Mouse (Mus musculus) cerebellum, postnatal 36 days (tissue): ENCODE measurements around the gene Rpl10a.

Source experiments
- DNase-seq, 2 experiments: peaks; one replicate each; pipeline ENCODE4 v3.0.0; 2021 to 2022; ENCODE audit warnings: mixed read lengths in 2 of 2

Gene Rpl10a

DNA sequence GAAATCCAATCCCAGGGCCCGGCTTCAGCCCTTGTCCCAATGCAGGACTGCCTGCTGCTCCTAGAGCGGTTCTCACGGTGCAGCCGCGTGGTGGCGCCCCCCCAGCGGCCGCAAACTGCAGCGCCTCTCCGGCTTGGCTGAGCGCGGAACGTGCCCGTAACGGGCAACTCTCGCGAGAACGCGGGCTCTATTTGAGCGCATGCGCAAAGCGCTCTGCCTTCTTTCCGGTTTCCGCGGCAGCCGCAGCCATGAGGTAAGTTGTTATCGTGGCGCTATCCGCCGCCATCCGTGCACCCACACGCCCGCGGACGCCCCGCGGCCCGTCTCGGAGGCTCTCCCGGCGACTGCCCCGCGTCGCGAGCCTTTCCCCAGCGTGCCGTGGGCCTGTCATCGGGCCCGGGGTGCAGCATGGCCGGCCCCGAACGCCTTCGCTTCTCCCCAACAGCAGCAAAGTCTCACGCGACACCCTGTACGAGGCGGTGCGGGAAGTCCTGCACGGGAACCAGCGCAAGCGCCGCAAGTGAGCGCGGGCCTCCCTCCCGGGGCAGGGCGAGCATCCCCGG is at the start of gene Rpl10a:
Gene Rpl10a, plus strand, starts transcription at position 106 of the 563 bp plus-strand sequence.
- peak; percentile 98 to 99 for DNase-seq

DNA sequence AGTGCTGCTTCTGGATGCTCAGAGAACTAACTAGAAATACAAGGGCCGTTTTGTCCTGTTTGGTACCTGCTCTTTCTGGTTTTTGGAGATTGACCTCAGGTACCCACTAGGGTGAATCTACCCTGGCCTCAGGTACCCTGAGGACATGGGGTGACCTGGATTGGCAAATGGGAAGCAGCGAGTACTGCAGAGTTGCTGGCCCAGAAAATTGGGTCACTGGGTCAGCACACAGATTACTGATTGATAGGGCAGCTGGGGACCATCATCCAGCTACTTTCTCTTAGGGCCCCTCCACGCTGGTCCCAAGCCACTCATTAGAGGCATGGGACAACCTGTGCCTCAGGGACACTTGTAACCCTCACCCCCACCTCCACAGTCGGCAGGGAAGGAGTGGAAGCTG is 49.0 kb upstream of the Rpl10a start:
- DNase-seq, result no peak

DNA sequence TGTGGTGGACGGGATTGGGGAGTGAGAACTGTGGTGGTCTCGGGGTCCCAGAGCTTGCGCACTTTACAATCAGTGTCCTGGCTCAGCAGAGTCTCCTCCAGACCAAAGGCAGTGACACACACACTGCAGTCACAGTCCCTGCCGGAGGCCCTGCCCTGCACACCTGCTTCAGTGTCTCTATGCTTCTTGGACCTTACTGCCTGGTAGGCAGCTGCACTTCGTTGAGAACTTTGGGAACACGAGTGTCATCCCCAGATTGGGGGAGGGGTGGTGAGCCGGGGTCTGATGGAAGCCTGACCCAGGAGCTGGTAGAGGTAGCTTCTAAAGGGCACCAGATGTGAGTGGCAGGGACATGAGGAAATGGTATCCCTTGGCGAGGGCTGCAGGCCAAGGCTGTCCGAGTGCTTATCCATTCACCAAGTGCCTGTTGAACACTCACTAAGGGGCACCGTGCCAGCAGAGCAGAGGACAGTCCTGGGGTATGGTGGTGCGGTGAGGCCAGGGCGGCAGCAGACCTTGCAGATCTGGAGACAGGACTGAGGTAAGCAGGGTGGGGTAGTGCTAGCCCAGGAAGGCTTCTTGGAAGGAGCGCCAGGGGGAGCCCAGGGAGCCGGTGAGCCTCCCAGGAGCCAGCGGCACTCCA is 48.4 kb upstream of the Rpl10a start:
- peak; percentile 26 to 31 for DNase-seq

DNA sequence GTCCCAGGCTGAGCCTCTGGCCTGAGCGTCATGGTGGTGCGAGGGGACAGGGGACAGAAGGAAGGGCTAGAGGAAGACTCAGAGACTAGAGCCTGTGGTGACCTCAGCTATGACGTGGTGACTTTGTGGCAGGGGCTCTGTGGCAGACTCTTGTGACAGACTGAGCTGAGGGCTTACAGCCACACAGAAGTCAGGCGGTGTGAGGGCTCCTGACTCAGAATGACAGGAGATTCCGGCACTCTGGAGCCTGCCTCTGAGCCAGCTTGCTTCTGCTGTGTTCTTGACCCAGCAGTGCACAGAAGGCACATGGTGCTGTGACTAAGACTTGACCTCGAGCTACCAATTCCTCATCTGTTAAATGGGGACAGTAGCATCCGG is 47.9 kb upstream of the Rpl10a start:
- no peak for DNase-seq

DNA sequence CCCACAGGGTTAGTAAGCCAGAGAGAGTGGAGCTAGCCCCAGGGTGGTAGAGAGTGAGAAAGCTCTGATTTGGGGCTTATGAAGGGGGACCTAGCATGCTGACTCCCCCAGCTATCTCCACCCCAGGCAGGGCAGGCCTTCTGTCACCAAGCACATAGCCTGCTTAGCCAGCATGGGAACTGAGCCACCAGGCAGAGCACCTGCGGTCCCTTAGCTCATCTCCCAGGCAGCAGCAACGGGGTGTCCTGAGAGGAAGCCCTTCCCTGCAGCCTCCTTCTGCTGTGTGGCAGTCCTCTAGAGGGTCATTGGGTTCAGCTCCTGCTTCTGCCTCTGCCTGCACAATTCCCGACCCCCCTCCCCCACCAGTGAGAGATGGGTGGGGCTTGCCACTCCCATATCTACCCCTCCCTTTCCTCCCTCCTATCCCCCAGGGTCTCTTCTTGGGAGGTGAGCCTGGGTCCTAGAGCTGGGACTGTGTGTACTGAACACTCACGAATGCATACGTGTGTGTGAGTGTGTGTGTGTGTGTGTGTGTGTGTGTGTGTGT is 47.4 kb upstream of the Rpl10a start:
- DNase-seq, result no peak

DNA sequence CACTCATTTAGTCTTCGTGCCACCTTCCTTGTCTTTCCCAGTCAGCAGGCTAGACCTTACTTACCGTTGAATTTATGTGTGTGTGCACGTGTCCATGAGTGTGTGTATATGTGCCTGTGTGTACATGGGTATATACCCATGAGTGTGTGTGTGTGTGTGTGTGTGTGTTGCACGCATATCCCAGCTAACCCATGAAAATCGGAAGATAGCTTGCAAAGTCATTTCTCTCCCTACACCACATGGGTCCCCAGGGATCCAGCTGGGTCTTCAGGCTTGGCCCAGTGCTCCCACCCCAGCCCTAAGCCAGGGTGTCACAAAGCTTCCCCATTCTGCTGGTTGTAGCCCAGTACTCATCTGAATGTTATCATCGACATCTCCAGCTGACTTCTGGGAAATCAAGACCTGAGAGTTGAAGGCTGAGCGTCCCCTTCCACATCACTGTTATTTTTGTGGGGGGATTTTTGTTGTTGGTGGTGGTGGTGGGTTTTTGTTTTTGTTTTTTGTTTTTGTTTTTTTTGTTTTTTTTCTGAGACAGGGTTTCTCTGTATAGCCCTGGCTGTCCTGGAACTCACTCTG is 46.3 kb upstream of the Rpl10a start:
- DNase-seq, result no peak

DNA sequence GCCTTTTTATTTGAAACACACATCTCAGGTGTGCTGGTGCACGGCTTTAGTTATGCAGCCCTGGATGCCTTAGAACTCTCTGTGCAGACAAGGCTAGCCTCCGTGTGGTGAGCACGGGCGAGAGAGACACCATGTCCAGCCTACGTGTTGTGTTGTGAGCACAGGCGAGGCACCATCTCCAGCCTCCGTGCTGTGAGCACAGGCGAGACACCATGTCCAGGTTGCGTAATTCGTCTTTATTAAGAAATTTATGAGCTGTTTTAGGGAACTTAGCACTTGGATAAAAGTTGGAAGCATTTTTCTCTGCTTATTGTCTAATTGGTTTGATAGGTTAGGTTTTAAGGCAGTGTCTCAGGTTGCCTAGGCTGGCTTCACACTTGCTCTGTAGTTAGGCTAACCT is 45.1 kb upstream of the Rpl10a start:
- no peak for DNase-seq

DNA sequence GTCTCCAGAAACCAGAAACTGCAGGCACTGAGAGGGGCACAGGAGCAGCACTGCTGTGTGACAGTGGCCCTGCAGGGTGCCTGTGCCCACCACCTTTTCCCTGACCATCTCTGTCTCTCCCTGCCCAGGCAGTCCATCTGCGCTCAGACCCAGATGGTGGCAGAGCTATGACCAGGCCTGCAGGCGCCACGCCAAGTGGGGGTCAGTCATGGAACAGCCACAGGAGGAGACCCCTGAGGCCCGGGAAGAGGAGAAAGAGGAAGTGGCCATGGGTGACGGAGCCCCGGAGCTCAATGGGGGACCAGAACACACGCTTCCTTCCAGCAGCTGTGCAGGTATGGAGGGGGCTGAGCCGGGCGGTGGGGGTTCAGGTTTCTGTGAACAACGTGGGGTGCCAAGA is 42.1 kb upstream of the Rpl10a start:
- DNase-seq, result peak in 1 of 2 experiments; percentile 32

DNA sequence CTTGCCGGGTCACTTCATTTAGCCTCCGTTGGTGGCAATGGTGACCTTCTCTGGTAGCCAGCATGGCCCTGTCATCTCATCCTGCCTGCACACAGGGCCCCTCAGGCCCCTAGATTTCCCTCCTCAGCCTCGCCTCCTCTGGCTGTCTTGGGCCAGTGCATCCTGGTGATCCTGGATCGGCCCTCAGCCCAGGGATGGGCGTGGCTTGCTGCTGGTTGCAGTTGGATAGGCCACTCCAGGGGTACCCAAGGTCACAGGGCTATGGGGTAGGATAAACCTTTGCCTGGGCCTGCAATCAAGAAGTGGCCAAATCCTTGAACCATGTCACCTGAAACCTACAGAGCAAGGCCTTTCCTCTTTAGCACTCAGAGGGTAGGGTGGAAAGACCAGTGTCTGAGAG is 41.3 kb upstream of the Rpl10a start:
- no peak for DNase-seq

DNA sequence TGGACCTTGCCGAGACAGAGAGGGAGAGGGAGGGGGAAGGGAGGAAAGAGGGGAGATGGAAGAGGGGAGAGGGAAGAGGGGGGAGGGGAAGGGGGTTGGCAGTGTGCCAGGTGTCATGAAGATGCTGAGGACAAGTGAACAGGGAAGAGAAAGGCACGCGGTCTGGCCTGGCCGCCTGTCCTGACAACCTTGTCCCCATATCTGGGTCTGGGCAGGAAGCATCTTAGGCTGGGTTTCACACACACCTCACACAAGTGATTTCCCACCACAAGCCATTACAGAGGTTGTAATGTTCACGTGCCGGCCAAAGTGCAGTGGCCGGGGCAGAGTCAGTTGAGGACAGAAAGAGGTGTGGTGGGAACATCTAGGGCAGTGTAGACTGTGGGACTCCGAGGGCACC is 40.7 kb upstream of the Rpl10a start:
- no peak for DNase-seq

DNA sequence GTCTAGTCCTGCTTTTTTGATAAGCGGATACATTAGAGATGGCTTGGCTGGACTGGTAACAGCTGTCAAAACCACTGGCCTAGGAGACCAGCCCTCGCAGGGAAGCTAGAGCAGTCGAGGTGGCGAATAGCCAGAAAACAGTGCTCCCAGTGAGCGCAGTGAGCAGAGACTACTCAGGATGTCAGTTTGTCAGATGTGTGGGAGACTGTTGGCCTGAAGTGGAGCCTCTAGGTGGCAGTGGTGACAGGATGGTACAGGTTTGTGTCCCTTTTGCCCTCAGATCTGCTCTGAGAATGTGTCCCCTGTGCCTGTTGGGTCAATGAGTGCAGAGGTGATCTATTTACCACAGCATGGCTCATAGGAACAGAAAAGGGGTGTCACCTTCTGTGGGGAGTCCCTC is 40.3 kb upstream of the Rpl10a start:
- DNase-seq, result no peak

DNA sequence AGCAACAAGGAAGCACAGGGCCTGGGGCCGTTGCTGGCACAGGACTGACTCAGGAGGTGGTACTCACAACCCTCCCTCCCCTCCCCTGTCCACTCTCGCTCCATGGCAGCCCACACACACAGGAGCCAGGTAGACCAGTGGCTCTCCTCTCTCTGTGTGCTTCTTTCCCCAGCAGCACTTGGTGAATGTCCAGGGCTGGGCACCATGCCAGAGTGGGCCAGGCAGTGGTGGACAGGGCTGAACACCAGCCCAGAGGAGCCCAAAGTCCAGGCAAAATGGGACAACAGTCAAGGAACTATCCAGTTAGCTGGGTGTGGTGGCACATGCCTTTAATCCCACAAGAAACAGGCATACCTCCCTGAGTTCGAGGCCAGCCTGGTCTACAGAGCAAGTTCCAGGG is 38.0 kb upstream of the Rpl10a start:
- DNase-seq, result no peak

DNA sequence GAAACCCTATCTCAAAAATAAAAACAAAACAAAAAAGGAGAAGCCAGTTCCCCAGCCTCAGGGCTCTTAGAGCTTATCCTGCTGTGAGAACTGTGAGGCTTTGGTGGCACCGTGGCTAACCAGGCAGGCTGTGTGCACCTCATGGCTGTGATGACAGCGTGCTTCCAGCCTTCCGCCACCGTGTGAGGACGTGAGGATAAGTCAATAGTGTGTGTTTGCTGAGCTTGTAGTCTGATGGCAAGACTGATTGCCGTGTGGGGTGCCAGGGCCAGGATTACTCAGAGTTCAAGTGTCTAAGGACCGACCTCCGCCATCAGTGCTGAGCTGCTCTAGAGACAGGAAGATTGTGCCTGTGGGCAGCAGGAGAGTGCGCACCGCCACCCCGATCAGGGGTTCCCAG is 37.6 kb upstream of the Rpl10a start:
- no peak for DNase-seq

DNA sequence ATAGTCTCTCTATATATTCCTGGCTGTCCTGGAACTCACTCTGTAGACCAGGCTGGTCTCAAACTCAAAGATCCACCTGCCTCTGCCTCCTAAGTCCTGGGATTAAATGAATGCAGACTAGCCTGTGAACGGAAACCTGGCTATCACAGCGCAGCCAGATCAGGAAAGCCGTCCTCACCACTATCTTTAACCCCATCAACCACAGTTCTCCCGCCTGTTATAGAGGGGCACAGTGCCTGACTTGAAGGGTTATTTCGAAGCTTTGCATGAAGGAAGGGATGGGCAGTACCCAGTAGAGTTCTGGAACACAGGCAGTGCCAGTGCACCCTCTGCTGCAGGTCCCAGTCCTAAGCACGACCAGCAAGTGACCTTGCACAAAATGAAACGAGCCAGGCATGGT is 36.9 kb upstream of the Rpl10a start:
- DNase-seq, result no peak

DNA sequence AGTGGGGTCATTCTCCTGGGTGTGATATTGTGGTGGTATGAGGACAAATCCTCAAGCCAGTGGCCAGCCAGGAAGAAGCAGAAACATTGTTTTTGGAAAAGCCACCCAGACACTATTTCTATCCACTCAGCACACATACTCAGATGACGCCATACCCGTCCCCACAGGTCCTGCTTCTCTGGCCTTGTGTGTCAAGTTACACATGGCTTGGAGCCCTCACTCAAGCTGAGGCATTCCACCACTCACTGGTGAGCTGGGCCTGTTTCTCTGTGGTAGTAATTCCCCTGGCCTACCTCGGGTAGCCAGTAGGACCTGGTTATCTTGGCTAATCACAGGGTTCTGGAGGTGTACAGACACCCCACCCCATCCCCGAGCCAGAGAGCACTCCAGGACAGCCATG is 34.6 kb upstream of the Rpl10a start:
- DNase-seq, result no peak

DNA sequence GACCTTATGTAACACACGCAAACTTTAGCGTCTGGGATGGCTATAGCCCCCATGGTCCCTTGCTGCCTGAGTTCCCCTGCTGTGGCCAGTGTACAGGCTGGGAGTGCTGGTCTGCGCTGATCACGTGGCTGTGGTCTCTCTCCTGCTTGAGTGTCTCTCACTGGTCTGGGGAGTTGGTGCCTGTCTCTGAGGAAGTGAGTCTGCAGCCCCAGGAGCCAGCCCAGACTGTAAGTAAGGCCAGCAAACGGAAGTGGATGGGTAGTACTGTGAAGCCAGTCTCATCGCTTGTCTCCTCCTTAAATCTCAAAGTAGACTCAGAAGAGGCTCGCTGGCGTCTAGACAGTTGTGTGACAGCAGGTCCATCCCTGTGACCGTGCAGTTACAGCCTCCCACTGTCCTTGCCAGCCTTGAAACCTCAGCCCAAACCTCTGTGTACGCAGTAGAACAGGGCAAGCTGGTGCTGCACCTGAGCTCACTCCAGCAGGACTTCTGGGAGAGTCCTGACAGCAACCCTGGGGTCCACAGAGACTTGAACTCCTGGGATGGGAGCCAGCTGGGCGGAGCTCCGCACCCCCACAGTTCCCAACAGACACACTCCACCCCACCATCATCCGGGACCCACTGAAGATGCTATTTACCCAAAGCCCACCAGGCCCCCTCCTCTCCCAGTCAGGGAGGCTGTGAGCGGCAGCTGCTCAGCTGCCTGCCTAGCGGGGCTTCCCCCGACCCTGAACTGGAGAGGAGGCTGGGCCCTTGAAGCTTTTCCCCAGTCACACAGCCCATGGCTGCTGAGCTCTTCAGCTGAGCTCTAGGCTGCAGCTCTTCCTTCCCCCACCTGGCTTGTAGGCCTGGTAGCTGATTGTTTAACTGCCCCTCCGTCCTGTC is 33.6 kb upstream of the Rpl10a start:
- no peak for DNase-seq

DNA sequence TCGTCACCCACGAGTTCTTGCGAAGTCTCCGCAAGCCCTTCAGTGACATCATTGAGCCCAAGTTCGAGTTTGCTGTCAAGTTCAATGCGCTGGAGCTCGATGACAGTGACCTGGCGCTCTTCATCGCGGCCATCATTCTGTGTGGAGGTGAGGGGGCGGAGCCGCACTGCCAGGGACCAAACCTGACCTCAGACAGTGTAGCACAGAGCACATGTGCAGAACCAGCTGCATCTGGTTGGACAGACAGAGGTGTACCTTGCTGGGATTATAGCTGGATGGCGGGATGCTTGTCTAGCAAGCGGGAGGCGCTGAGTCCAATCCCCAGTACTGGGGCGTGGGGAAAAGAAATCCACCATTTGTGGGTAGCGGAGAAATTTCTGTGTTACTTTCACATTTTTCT is 29.4 kb upstream of the Rpl10a start:
- no peak for DNase-seq

DNA sequence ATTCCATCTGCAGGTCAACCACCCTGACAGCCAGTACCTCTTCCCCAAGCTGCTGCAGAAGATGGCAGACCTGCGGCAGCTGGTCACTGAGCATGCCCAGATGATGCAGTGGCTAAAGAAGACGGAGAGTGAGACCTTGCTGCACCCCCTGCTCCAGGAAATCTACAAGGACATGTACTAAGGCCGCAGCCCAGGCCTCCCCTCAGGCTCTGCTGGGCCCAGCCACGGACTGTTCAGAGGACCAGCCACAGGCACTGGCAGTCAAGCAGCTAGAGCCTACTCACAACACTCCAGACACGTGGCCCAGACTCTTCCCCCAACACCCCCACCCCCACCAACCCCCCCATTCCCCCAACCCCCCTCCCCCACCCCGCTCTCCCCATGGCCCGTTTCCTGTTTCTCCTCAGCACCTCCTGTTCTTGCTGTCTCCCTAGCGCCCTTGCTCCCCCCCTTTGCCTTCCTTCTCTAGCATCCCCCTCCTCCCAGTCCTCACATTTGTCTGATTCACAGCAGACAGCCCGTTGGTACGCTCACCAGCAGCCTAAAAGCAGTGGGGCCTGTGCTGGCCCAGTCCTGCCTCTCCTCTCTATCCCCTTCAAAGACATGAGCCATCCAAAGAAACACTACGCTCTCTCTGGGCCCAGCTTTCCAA is 28.5 kb upstream of the Rpl10a start:
- no peak for DNase-seq

DNA sequence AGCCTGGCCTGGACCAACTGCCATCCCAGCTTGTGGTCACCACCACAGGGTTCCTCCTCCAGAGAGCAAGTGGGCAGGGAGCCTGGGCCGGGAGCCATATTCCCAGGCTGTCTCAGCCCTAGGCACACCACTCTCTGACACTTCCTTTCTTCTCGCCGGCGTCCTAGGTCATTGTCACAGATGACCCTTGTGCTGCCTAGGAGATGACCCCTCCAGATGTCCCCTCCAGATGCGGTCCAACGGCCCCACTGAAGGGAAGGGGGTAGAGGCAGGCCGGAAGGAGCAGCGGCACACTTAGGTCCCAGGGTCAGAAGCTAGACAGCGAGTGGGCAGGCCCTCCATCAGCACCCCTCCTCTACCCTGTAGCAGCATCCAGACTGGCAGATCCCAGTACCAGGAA is 27.9 kb upstream of the Rpl10a start:
- no peak for DNase-seq

DNA sequence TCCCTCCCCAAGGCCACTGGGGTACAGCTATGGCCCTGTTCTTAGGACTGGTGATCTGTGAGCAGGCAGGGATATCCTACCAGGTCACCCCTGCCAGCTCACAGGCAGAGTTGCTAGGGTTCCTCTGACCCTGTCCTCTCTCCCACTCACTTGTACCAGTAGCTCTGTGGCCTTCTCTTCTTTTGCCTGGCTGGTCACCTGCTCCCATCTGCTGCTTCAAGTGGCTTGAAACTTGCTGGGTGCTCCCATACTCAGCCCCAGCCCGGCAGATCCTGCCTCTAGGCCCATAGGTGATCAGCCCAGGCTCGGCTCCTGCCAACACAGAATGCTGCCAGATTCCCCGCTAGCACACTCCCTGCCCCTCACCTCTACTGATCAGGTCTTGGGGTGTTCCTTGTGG is 27.4 kb upstream of the Rpl10a start:
- peak in 1 of 2 experiments; percentile 21 for DNase-seq

DNA sequence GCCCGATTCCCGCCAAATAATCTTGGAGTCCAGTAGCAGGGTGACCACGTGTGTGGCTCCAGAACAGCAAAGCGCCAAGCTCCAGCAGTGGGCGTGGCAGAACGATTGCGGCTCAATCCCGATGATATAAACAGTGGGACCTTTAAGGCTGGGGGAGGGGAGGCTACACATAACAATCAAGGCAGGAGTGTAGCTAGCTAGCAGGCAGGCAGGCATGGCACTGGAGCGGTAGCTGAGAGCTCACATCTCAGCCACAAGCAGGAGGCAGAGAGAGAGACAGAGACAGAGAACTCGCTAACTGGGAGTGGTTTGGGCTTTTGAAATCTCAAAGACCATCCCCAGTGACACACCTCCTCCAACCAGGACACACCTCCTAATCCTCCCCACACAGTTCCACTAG is 23.1 kb upstream of the Rpl10a start:
- no peak for DNase-seq

DNA sequence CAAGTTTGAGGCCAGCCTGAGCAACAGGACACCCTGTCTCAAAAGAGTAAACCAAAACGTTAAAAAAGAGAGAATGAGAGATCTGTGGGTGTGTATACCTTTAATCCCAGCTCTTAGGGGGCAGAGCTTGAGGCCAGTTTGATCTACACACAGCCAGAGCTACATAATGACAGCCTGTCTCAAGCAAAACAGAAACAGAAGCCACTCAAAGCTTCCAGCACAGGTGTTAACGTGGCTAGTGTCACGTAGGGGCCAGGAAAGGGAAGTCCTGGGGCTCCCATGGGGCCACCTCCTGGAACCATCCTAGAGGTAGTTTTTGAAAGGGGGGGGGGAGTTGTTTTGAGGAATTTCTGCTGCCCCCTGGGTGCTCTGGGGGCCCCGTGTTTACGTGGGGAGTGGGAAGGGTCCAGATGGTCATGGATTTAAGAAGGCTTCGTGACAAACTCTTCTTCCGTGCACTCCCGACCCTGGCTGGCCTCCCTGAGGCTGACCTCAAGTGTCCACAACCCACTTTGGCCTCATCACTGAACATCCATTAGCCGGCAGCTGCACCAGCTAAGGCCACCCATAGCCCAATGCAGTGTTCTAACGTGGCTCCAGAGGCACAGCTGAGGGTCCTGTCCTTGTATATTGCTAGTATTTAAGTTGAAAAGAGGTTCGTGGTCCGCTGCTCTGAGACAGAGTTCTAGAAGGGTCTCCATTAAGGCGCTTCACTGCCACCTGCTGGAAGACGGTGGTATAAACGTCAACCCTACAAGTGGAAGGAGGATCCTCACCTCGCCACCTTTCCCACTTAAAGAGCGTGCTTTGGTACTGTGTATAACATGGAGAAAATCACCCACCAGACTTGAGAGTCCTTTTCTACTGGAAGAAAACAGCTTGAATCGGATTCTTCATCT is 19.7 kb upstream of the Rpl10a start:
- DNase-seq, result peak; percentile 88 to 94
